Mouse (Mus musculus): ENCODE measurements at regions not wholly inside any gene's neighbourhood (a gene's known extent, or its start where the extent isn't known, plus 50 kb on each side); places are given as distances from the start of the nearest gene placed in this dataset.

- no peak for DNase-seq (ENCODE audit: low read depth, low spot score)
Observed at GRCm38 (mm10) chr3:128226930-128227585, 330.9 kb upstream of the Fam241a start.

GRCm38 (mm10) chr3:128226503-128226902 is 330.4 kb upstream of the Fam241a start:
- no peak for DNase-seq (ENCODE audit: low read depth, low spot score)

- peak; percentile 9 for DNase-seq (ENCODE audit: low read depth, low spot score)
Observed at GRCm38 (mm10) chr3:128222344-128222743, 326.2 kb upstream of the Fam241a start.

GRCm38 (mm10) chr3:128221625-128222024 is 325.5 kb upstream of the Fam241a start:
- DNase-seq (ENCODE audit: low read depth, low spot score) = no peak

- DNase-seq (ENCODE audit: low read depth, low spot score) = no peak
Observed at GRCm38 (mm10) chr3:128220776-128221550, 324.8 kb upstream of the Fam241a start.

- no peak for DNase-seq (ENCODE audit: low read depth, low spot score)
Observed at GRCm38 (mm10) chr3:128217765-128218415, 321.8 kb upstream of the Fam241a start.

- no peak for DNase-seq (ENCODE audit: low read depth, low spot score)
Observed at GRCm38 (mm10) chr3:128212256-128212655, 316.1 kb upstream of the Fam241a start.

- DNase-seq (ENCODE audit: low read depth, low spot score) = no peak
Observed at GRCm38 (mm10) chr3:128210591-128210990, 314.5 kb upstream of the Fam241a start.

GRCm38 (mm10) chr3:128206948-128207347 is 310.8 kb upstream of the Fam241a start:
- no peak for DNase-seq (ENCODE audit: low read depth, low spot score)

GRCm38 (mm10) chr3:128206483-128206882 is 310.4 kb upstream of the Fam241a start:
- no peak for DNase-seq (ENCODE audit: low read depth, low spot score)

GRCm38 (mm10) chr3:128200574-128201235 is 304.6 kb upstream of the Fam241a start:
- DNase-seq (ENCODE audit: low read depth, low spot score) = no peak

GRCm38 (mm10) chr3:128199466-128199865 is 303.3 kb upstream of the Fam241a start:
- no peak for DNase-seq (ENCODE audit: low read depth, low spot score)

- DNase-seq (ENCODE audit: low read depth, low spot score) = no peak
Observed at GRCm38 (mm10) chr3:128192046-128192800, 296.1 kb upstream of the Fam241a start.

GRCm38 (mm10) chr3:128187330-128188044 is 291.4 kb upstream of the Fam241a start:
- no peak for DNase-seq (ENCODE audit: low read depth, low spot score)

- DNase-seq (ENCODE audit: low read depth, low spot score) = peak; percentile 39
Observed at GRCm38 (mm10) chr3:128186278-128186677, 290.2 kb upstream of the Fam241a start.

GRCm38 (mm10) chr3:128181221-128181908 is 285.2 kb upstream of the Fam241a start:
- DNase-seq (ENCODE audit: low read depth, low spot score) = no peak

- no peak for DNase-seq (ENCODE audit: low read depth, low spot score)
Observed at GRCm38 (mm10) chr3:128149216-128149615, 253.1 kb upstream of the Fam241a start.

- no peak for DNase-seq (ENCODE audit: low read depth, low spot score)
Observed at GRCm38 (mm10) chr3:128145329-128145728, 249.2 kb upstream of the Fam241a start.

GRCm38 (mm10) chr3:128127836-128128235 is 231.7 kb upstream of the Fam241a start:
- DNase-seq (ENCODE audit: low read depth, low spot score) = no peak

GRCm38 (mm10) chr3:128126664-128127063 is 230.5 kb upstream of the Fam241a start:
- DNase-seq (ENCODE audit: low read depth, low spot score) = no peak
